Mouse (Mus musculus) small intestine, adult 2 months (tissue): ENCODE measurements around the gene Calcoco2. TPM values are rescaled to one million over a fixed set of nuclear protein-coding genes. Genes with fewer than 3 reads are reported as not detected.

Experiments used
- H3K27ac ChIP-seq: fragments of 200-500 bp; 2 replicates; pipeline ENCODE4 v1.5.1; 2012; ENCODE audit warnings: low read depth, low read length, control low read depth, inconsistent platforms; ENCODE audit not compliant: insufficient read depth
- H3K27me3 ChIP-seq: fragments of 200-500 bp; 2 replicates; pipeline ENCODE4 v1.6.1; 2012; ENCODE audit warnings: mild to moderate bottlenecking, moderate library complexity, low read length, inconsistent platforms; ENCODE audit not compliant: control insufficient read depth, insufficient read depth
- H3K36me3 ChIP-seq: fragments of 200-500 bp; 2 replicates; pipeline ENCODE4 v1.6.1; 2012; ENCODE audit warnings: mild to moderate bottlenecking, low read length, control low read depth, inconsistent platforms; ENCODE audit not compliant: control insufficient read depth, insufficient read depth
- H3K4me1 ChIP-seq: fragments of 200-500 bp; 2 replicates; pipeline ENCODE4 v1.6.1; 2012; ENCODE audit warnings: low read length, inconsistent platforms, mixed read lengths; ENCODE audit not compliant: control insufficient read depth, insufficient read depth, insufficient read length
- H3K4me3 ChIP-seq: fragments of 200-500 bp; 2 replicates; pipeline ENCODE4 v1.5.1; 2012; ENCODE audit warnings: low read depth, mild to moderate bottlenecking, control low read depth, inconsistent platforms, low read length, moderate library complexity
- CTCF ChIP-seq: fragments of 200-500 bp; IDR thresholded peaks from 2 replicates; pipeline ENCODE4 v1.5.1; 2012; ENCODE audit warnings: low read depth, mild to moderate bottlenecking, control low read depth, inconsistent platforms, low read length, moderate library complexity, mixed read lengths; ENCODE audit not compliant: insufficient replicate concordance, insufficient read length; ENCODE audit errors: extremely low read depth
- POLR2A ChIP-seq: fragments of 200-500 bp; IDR thresholded peaks from 2 replicates; pipeline ENCODE4 v1.6.1; 2012; ENCODE audit warnings: low read depth, mild to moderate bottlenecking, control low read depth, inconsistent platforms, low read length, moderate library complexity
- WGBS: fragments of 180-500 bp; shearing (Covaris S2); methylation state at CpG from one replicate; pipeline ENCODE4 v1.1.7; 2018; 5-methylcytosine and 5-hydroxymethylcytosine counted together
- polyA plus RNA-seq: library from polyadenylated mRNA; depleted of rRNA; stranded (reverse); fragments of >200 nt; gene quantifications from 2 replicates; pipeline ENCODE4 v1.2.3, GENCODE M21; 2012; rRNA removed

Gene Calcoco2
- not detected in 2 replicates for polyA plus RNA-seq

DNA sequence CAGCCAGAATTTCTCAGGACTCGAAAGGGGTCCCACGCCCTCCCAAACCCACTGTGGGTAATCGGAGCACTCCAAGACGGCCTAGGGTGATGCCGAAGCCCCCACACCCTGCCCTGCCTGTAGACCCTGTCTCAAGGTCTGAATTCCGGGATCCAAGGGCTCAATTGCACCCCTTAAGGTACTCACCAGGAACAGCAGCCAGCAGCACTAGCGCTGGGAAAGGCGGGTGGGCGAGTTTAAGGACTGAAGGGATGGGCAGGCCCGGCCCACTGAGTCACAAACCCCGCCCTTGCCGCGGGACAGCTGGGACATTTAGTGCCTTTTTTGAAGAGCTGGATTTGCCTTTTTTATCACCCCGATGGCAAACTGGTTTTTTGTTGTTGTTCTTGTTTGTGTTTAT is at the start of gene Calcoco2:
TSS of gene Calcoco2 (minus strand) at position 214 of the 400 bp plus-strand sequence.
- WGBS, result 48% methylated on average over 14 of the region's 14 CpGs

DNA sequence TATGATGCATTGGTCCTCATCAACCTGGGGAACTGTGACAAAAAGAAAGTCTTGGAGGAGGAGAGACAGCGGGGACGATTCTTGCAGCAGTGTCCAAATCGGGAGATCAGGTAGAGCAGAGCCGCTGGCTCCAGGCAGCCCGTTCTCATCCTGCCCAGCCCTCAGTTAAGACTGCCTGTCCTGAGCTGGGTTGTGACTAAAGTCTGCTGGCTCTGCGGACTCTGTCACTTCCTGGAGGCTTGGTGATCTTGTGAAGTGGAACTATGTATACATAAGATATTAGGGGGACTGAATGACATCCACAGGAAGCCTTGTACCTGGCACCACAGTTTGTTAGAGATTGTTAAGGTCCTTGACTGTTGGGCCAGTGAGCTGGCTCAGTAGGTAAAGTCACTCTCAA is 35.7 kb upstream of the Calcoco2 start:
- Histone ChIP-seq H3K27ac (no peak overlapping the region), H3K4me1 (peaks cover 4% of the 10 kb centered on the region; the same call in 1 of the 2 replicates), H3K27me3 (0 out of 2 replicates have a peak, but pooled peaks cover 5% of the 10 kb centered on the region), H3K4me3 (no peak overlapping the region), H3K36me3 (no peaks in the 10 kb centered on the region)
- TF ChIP-seq CTCF (no peak), POLR2A (no peak)
- WGBS, result 24% methylated on average over 6 of the region's 6 CpGs

More for the DNA sequence above, at the start of gene Calcoco2:
- no peaks in the 10 kb centered on the region for H3K27me3 ChIP-seq
- no peaks in the 10 kb centered on the region for H3K4me1 ChIP-seq
- H3K36me3 ChIP-seq, result no peaks in the 10 kb centered on the region
- TF ChIP-seq POLR2A, result no peak
- H3K27ac ChIP-seq, result no peak within 1 kb of the TSS
- no peak within 1 kb of the TSS for H3K4me3 ChIP-seq

DNA sequence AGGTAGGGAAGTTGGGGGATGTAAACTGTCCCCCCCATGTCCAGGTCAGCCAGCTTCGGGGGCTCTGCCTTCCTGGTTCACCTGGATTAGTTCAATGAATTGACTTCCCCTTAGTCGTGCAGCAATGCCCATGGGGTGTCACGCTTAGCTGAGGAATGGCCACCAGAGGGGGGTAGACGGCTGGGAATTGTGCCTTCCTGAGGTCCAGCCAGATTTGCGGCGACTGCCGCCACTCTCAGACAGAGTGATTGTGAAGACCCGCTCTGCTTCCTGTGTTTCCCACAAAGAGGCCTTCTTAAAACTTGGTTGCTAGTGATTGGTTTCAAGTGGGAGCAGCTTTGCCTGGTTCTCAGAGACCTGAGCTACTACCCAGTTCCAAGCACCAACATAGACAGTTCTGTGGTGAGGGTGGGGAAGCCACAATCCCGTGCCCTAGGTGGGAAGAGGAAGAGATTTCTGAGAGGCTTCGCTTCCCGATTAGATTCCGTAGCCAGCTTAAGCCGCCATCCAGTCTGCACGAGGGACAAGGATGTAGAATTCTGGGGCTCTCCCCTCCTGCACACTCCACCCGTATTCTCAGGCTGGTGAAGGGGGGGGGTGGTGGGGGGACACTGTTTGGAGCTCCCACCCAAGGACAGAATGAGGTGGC is 34.0 kb upstream of the Calcoco2 start:
- H3K36me3 ChIP-seq, result no peaks in the 10 kb centered on the region
- no peak overlapping the region for H3K27ac ChIP-seq
- 4% methylated on average over 15 of the region's 15 CpGs for WGBS
- TF ChIP-seq CTCF (peak; percentile 76), POLR2A (no peak)
- no peak overlapping the region for H3K4me3 ChIP-seq
- H3K4me1 ChIP-seq, result peaks cover 8% of the 10 kb centered on the region; the same call in 1 of the 2 replicates
- H3K27me3 ChIP-seq, result 0 out of 2 replicates have a peak, but pooled peaks cover 5% of the 10 kb centered on the region

DNA sequence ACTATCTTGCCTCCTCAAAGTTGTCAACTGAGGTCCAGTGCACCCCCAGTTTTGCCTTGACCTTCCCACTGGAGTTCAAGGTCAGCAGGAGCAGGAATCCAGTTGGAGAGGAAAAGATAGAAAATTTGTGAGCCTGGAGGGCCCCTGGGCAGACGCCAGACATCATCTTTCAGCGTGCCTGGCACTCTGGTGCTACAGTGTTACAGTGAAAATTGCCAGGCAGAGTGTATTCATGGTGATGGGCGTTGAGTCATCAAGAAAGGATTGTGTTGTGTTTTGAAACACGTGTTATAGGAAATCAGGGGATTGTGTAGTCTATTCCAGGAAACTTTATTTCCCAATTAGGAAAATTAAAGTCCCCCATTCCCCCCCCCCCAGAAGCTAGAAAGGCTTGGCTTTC is 32.0 kb upstream of the Calcoco2 start:
- H3K36me3 ChIP-seq, result no peaks in the 10 kb centered on the region
- no peak overlapping the region for H3K4me3 ChIP-seq
- WGBS, result 68% methylated on average over 4 of the region's 4 CpGs
- H3K27ac ChIP-seq, result no peak overlapping the region
- H3K27me3 ChIP-seq, result 0 out of 2 replicates have a peak, but pooled peaks cover 5% of the 10 kb centered on the region
- TF ChIP-seq CTCF (no peak), POLR2A (no peak)
- peaks cover 10% of the 10 kb centered on the region; the same call in 1 of the 2 replicates for H3K4me1 ChIP-seq

DNA sequence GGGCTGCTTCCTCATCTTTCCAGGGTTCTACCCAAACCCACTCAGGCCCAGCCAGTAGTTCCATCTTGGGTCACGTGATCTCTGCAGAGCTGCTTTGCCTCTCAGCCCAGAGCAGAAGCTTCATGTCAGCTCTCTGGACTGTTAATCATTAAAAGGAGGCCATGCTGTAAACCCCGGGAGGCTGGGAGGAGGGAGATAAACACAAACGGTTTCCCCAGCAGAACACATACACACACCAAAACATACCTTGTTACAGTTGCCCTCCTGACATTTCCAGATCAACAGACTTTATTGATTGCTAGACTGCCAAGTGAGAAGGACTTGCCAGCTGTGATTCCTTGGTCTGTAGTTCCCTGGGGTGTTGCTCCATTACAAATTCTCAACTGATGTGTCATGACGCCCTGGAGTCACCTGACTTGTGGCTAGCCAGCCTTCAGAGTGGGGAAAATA is 29.0 kb upstream of the Calcoco2 start:
- WGBS, result 10% methylated on average over 4 of the region's 4 CpGs
- peak overlapping the region; percentile 34 for H3K27ac ChIP-seq

DNA sequence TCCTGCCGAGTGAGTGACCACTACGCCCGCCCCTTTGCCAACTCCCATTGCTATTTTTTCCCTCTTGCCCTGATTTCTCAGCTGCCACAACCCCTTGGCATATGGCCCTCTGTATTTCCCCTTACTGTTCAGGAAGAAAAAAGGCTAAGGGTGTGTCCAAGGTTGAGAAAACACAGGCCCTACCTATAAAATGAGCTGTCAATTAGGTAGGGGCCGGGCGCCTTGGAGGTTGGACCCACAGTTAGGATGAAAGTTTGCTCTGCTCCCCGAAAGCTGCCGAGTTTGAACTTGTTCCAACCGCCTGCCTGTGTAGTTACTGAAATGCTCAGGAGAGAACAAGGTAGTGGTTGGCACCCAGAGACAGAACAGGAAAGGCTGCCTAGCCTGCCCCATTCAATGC is 24.1 kb upstream of the Calcoco2 start:
- TF ChIP-seq POLR2A (no peak), CTCF (no peak)
- H3K27ac ChIP-seq, result peak overlapping the region; percentile 65
- no peak overlapping the region for H3K4me3 ChIP-seq
- no peaks in the 10 kb centered on the region for H3K36me3 ChIP-seq
- no peaks in the 10 kb centered on the region for H3K27me3 ChIP-seq
- 23% methylated on average over 8 of the region's 8 CpGs for WGBS
- peaks cover 9% of the 10 kb centered on the region; the same call in 1 of the 2 replicates for H3K4me1 ChIP-seq

More for the DNA sequence above, 29.0 kb upstream of the Calcoco2 start:
- Histone ChIP-seq H3K4me3 (no peak overlapping the region), H3K36me3 (no peaks in the 10 kb centered on the region), H3K27me3 (0 out of 2 replicates have a peak, but pooled peaks cover 1% of the 10 kb centered on the region), H3K4me1 (peaks cover 11% of the 10 kb centered on the region; the same call in 1 of the 2 replicates)
- no peak for TF ChIP-seq POLR2A
- no peak for TF ChIP-seq CTCF

DNA sequence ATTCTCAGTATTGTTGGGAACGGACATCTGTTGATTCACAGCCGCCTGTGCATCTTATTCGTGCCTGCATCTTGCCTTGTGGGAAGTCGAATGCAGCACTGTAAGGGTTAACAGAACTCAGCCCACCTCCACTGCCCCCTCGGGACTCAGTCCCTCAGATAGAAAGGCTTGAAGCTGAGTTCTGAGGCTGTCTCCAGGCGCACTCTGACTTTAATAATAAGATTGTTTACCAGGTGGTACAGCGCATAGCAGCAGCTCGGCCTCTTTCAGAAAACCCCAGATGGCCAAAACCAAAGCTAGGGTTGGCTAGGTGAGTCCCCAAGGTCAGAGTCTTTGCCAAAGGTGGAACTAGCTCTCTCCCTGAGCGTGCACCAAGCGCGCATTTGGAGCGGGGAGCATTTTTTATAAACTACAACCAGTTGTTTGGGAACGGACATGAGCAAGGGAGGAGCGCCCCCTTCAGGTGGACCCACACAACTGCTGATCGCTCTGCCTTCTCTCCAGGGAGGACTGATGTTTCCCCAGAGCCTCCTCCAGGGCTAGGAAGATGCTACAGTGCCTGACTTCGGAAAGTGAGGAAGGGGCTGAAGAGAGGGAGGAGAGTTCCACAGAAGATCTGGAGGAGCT is 21.6 kb upstream of the Calcoco2 start, which contains the start of gene Ttll6:
TSS of gene Ttll6 (plus strand) at position 548 of the 627 bp plus-strand sequence.
- Histone ChIP-seq H3K36me3 (no peaks in the 10 kb centered on the region), H3K27ac (no peak within 1 kb of the TSS), H3K4me3 (no peak within 1 kb of the TSS), H3K27me3 (no peaks in the 10 kb centered on the region), H3K4me1 (peaks cover 7% of the 10 kb centered on the region; the same call in 1 of the 2 replicates)
- WGBS, result 31% methylated on average over 16 of the region's 16 CpGs
- TF ChIP-seq POLR2A (no peak), CTCF (peak; percentile 84)
